Mouse (Mus musculus): ENCODE measurements around the gene Nipal3. TPM values are rescaled to one million over a fixed set of nuclear protein-coding genes. Genes with fewer than 3 reads are reported as not detected.

The Nipal3 gene
- polyA plus RNA-seq, 1 experiment: 23.5 TPM

DNA sequence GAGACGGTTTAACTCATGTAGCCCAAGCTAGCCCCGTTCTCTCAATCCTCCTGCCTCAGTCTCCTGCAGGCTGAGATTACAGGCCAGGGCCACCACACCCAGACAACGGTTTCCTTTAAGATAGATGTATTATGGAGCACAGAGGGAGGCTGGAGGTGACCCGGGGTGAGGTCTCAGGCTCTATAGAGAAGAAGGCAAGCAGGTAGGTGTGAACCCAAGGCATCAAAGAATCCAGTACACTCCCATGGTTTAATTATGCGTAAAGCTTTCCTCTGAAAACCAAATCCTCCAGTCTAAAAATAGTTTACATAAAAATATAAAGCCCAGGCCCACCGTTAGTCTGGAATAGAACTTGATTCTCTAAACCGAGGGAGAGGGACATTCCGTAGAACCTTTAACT lies 81.3 kb downstream of the Nipal3 start:
- WGBS: 87% methylated on average over 8 of the region's 8 CpGs
- Histone ChIP-seq H3K36me3 (ENCODE audit: control insufficient read depth, insufficient read depth, low read length) (no peaks in the 10 kb centered on the region), H3K4me1 (ENCODE audit: control insufficient read depth, insufficient read depth, insufficient read length) (peaks cover 3% of the 10 kb centered on the region; the same call in 1 of the 2 replicates)

DNA sequence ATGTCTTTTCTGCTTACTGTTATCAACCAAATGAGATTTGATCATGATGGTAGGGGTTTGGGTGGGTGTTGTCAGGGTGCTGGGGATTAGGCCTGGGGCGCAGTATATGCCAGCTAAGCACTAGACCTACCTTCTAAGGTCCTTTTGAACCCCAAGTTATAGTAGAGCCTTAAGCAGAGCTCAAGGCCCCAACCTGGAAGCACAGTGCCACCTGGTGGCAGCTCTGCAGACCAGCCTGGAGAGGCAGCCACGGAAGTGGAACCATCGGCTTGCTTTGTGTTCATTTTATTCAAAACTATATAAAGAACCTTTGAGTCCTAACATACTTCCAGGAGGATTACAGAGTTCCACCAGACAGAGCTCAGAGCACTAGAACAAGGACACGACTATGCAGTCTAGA lies 83.2 kb downstream of the Nipal3 start:
- H3K36me3 ChIP-seq (ENCODE audit: control insufficient read depth, insufficient read depth, low read length): no peaks in the 10 kb centered on the region
- H3K27ac ChIP-seq (ENCODE audit: insufficient read depth, low read length): no peak overlapping the region
- no peaks in the 10 kb centered on the region for H3K27me3 ChIP-seq (ENCODE audit: control insufficient read depth, insufficient read depth, low read length)
- TF ChIP-seq POLR2A (IDR thresholded peaks at IDR 0.05; ENCODE audit: low read depth, low read length) (no peak), CTCF (IDR thresholded peaks at IDR 0.05; ENCODE audit: extremely low read depth, insufficient read depth, insufficient read length, insufficient replicate concordance) (peak; percentile 97)
- 27% methylated on average over 4 of the region's 4 CpGs for WGBS
- no peak overlapping the region for H3K4me3 ChIP-seq (ENCODE audit: extremely low read depth, insufficient read depth, insufficient read length)
- DNase-seq (ENCODE audit: low read depth in 1 of 2, low spot score in 2 of 2): peak; percentile 42 to 59
- H3K4me1 ChIP-seq (ENCODE audit: control insufficient read depth, insufficient read depth, insufficient read length): peaks cover 3% of the 10 kb centered on the region; the same call in 1 of the 2 replicates

More for the DNA sequence above, 81.3 kb downstream of the Nipal3 start:
- no peak for TF ChIP-seq POLR2A (IDR thresholded peaks at IDR 0.05; ENCODE audit: low read depth, low read length)
- no peak for TF ChIP-seq CTCF (IDR thresholded peaks at IDR 0.05; ENCODE audit: extremely low read depth, insufficient read depth, insufficient read length, insufficient replicate concordance)
- no peak for DNase-seq (ENCODE audit: low read depth in 1 of 2, low spot score in 2 of 2)
- Histone ChIP-seq H3K4me3 (ENCODE audit: extremely low read depth, insufficient read depth, insufficient read length) (no peak overlapping the region), H3K27me3 (ENCODE audit: control insufficient read depth, insufficient read depth, low read length) (no peaks in the 10 kb centered on the region), H3K27ac (ENCODE audit: insufficient read depth, low read length) (no peak overlapping the region)

DNA sequence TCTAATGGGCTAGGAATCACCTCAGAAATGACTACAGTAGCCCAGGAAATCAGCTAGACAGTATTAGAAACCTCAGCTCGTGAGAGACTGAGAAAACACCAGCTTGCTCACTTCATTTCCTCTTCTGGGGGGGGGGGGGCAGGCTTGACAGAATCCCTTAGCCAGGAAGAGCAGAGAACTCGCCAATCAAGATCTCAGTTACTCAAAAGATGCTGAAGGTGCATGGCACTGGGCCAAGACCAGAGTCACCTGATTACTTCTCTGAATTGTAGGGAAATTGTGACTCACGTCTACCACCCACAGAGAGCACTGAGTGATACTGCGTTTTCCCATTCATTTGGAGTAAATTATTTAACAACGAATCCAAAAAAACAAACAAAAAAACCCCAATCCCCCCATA lies 88.7 kb downstream of the Nipal3 start:
- TF ChIP-seq CTCF (IDR thresholded peaks at IDR 0.05; ENCODE audit: extremely low read depth, insufficient read depth, insufficient read length, insufficient replicate concordance) (no peak), POLR2A (IDR thresholded peaks at IDR 0.05; ENCODE audit: low read depth, low read length) (no peak)
- Histone ChIP-seq H3K4me3 (ENCODE audit: extremely low read depth, insufficient read depth, insufficient read length) (no peak overlapping the region), H3K36me3 (ENCODE audit: control insufficient read depth, insufficient read depth, low read length) (no peaks in the 10 kb centered on the region), H3K27me3 (ENCODE audit: control insufficient read depth, insufficient read depth, low read length) (no peaks in the 10 kb centered on the region), H3K27ac (ENCODE audit: insufficient read depth, low read length) (peak overlapping the region; percentile 49), H3K4me1 (ENCODE audit: control insufficient read depth, insufficient read depth, insufficient read length) (peaks cover 2% of the 10 kb centered on the region; the same call in 1 of the 2 replicates)
- DNase-seq (ENCODE audit: low read depth in 1 of 2, low spot score in 2 of 2): peak; percentile 23 to 66
- WGBS: 20% methylated on average over 5 of the region's 5 CpGs

DNA sequence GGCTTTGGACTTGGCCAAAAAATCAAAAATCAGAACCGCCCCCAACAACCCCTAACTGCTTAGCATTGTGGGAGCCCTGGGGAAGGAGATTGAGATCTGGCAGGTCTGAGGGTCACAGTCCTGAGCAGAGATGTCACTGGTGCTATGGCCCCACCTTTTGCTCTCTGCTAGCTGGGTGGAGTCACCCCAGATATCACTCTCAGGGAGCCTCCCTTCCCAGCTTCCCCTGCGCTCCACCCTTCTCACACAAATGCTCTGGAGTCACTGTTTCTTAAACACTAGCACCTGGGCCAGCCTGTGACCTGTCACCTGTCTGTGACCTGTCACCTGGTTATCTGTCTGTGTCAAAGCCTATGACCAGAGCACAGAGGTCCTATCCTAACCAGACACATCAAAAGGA lies 89.9 kb downstream of the Nipal3 start:
- Histone ChIP-seq H3K4me1 (ENCODE audit: control insufficient read depth, insufficient read depth, insufficient read length) (peaks cover 2% of the 10 kb centered on the region; the same call in 1 of the 2 replicates), H3K27ac (ENCODE audit: insufficient read depth, low read length) (no peak overlapping the region), H3K4me3 (ENCODE audit: extremely low read depth, insufficient read depth, insufficient read length) (no peak overlapping the region), H3K27me3 (ENCODE audit: control insufficient read depth, insufficient read depth, low read length) (no peaks in the 10 kb centered on the region), H3K36me3 (ENCODE audit: control insufficient read depth, insufficient read depth, low read length) (no peaks in the 10 kb centered on the region)
- DNase-seq (ENCODE audit: low read depth in 1 of 2, low spot score in 2 of 2): no peak
- WGBS: 85% methylated on average over 2 of the region's 2 CpGs
- no peak for TF ChIP-seq CTCF (IDR thresholded peaks at IDR 0.05; ENCODE audit: extremely low read depth, insufficient read depth, insufficient read length, insufficient replicate concordance)
- TF ChIP-seq POLR2A (IDR thresholded peaks at IDR 0.05; ENCODE audit: low read depth, low read length): no peak

DNA sequence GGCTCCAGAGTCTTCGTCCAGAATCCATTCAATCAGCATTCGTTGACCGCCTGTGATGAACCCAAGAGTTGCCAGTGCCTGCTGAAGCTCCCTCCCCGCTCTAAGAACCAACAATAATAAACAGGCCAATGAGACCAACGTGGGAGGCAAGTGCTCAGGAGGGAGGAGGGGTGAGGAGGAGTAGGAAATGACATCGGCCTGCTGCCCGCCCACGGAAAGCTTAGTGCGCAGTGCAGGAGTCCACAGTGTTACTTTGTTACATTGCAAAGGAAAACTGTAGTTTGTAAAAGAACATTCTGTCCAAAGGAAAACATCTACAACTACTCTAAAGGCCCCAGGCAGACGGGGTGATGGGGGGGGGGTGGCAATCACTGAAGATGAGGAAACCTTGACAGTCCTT lies 90.8 kb downstream of the Nipal3 start:
- WGBS: 81% methylated on average over 10 of the region's 10 CpGs

DNA sequence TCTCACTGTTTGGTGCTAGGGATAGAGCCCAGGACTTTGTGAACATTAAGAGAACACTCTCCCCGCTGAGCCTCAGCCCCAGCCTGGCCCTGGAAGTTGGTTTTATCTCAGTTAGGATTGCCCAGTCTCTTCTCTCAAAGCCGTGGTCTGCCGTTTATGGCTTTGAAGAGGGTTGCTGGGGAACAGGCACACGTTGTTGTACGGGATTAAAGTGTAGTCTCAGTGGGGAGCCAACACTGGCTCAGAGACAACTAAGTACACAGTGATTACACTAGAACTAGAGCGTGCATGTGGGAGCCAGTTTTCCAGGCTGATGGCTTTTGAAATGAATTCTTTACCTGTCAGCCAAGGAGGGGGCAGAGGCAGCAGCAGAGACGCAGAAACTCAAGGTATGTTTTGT lies 93.0 kb downstream of the Nipal3 start:
- WGBS: 76% methylated on average over 7 of the region's 7 CpGs
- Histone ChIP-seq H3K36me3 (ENCODE audit: control insufficient read depth, insufficient read depth, low read length) (no peaks in the 10 kb centered on the region), H3K27me3 (ENCODE audit: control insufficient read depth, insufficient read depth, low read length) (peaks cover 7% of the 10 kb centered on the region), H3K4me1 (ENCODE audit: control insufficient read depth, insufficient read depth, insufficient read length) (peaks cover 2% of the 10 kb centered on the region; the same call in 1 of the 2 replicates), H3K4me3 (ENCODE audit: extremely low read depth, insufficient read depth, insufficient read length) (no peak overlapping the region), H3K27ac (ENCODE audit: insufficient read depth, low read length) (no peak overlapping the region)
- DNase-seq (ENCODE audit: low read depth in 1 of 2, low spot score in 2 of 2): no peak
- TF ChIP-seq CTCF (IDR thresholded peaks at IDR 0.05; ENCODE audit: extremely low read depth, insufficient read depth, insufficient read length, insufficient replicate concordance) (no peak), POLR2A (IDR thresholded peaks at IDR 0.05; ENCODE audit: low read depth, low read length) (no peak)

More for the DNA sequence above, 90.8 kb downstream of the Nipal3 start:
- no peaks in the 10 kb centered on the region; the same call in 1 of the 2 replicates for H3K27me3 ChIP-seq (ENCODE audit: control insufficient read depth, insufficient read depth, low read length)
- no peaks in the 10 kb centered on the region for H3K36me3 ChIP-seq (ENCODE audit: control insufficient read depth, insufficient read depth, low read length)
- no peak overlapping the region for H3K27ac ChIP-seq (ENCODE audit: insufficient read depth, low read length)
- DNase-seq (ENCODE audit: low read depth in 1 of 2, low spot score in 2 of 2): no peak
- TF ChIP-seq CTCF (IDR thresholded peaks at IDR 0.05; ENCODE audit: extremely low read depth, insufficient read depth, insufficient read length, insufficient replicate concordance) (no peak), POLR2A (IDR thresholded peaks at IDR 0.05; ENCODE audit: low read depth, low read length) (no peak)
- peaks cover 2% of the 10 kb centered on the region; the same call in 1 of the 2 replicates for H3K4me1 ChIP-seq (ENCODE audit: control insufficient read depth, insufficient read depth, insufficient read length)
- no peak overlapping the region for H3K4me3 ChIP-seq (ENCODE audit: extremely low read depth, insufficient read depth, insufficient read length)

DNA sequence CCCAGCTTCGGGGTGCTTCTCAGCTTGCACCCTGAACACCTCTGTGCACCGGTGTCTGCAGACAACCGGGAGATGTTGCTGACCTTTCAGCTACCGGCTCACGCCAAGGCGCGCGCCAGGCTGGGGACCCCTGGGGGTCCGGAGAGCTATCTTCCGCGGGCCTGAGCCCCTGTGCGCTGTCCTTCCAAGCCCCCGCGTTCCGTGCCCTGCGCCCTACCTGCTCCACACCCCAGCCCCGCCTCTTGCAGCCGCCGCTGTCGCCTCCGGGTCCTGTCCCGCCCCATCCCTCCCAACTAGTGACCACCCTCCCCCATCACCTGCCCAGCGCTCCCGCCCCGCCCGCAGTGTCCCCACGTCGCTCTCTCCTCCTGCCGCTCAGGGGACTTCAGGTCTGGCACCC lies 96.8 kb downstream of the Nipal3 start, which contains the start of gene Ncmap:
TSS of gene Ncmap (minus strand) at position 237 of the 400 bp plus-strand sequence.
- no peak for TF ChIP-seq CTCF (IDR thresholded peaks at IDR 0.05; ENCODE audit: extremely low read depth, insufficient read depth, insufficient read length, insufficient replicate concordance)
- TF ChIP-seq POLR2A (IDR thresholded peaks at IDR 0.05; ENCODE audit: low read depth, low read length): no peak
- Histone ChIP-seq H3K27me3 (ENCODE audit: control insufficient read depth, insufficient read depth, low read length) (peaks cover 7% of the 10 kb centered on the region), H3K4me3 (ENCODE audit: extremely low read depth, insufficient read depth, insufficient read length) (no peak within 1 kb of the TSS; the same call in 1 of the 2 replicates), H3K4me1 (ENCODE audit: control insufficient read depth, insufficient read depth, insufficient read length) (no peaks in the 10 kb centered on the region), H3K27ac (ENCODE audit: insufficient read depth, low read length) (no peak within 1 kb of the TSS), H3K36me3 (ENCODE audit: control insufficient read depth, insufficient read depth, low read length) (no peaks in the 10 kb centered on the region)
- DNase-seq (ENCODE audit: low read depth in 1 of 2, low spot score in 2 of 2): no peak
- WGBS: 3% methylated on average over 29 of the region's 29 CpGs

All from spleen, adult 2 months (tissue).